Mouse (Mus musculus) testis, adult 2 months (tissue): Measurements from ENCODE around the gene Rab13. TPM values are rescaled to one million over a fixed set of nuclear protein-coding genes. Genes with fewer than 3 reads are reported as not detected.
A peak's percentile ranks its signal among the peaks of the same experiment; 100 is the strongest.

Source experiments
- H3K27ac ChIP-seq: fragments of 200-500 bp; 2 replicates; pipeline ENCODE4 v1.5.1; 2012; ENCODE audit warnings: low read depth, low read length; ENCODE audit not compliant: control insufficient read depth, insufficient read depth
- H3K27me3 ChIP-seq: fragments of 200-500 bp; 2 replicates; pipeline ENCODE4 v1.6.1; 2012; ENCODE audit warnings: mild to moderate bottlenecking, low read length, moderate library complexity; ENCODE audit not compliant: control insufficient read depth, insufficient read depth
- H3K36me3 ChIP-seq: fragments of 200-500 bp; 2 replicates; pipeline ENCODE4 v1.6.1; 2012; ENCODE audit warnings: mild to moderate bottlenecking, low read length; ENCODE audit not compliant: control insufficient read depth, insufficient read depth
- H3K4me1 ChIP-seq: fragments of 200-500 bp; 2 replicates; pipeline ENCODE4 v1.6.1; 2012; ENCODE audit warnings: low read length; ENCODE audit not compliant: control insufficient read depth, insufficient read depth
- H3K4me3 ChIP-seq: fragments of 200-500 bp; 2 replicates; pipeline ENCODE4 v1.5.1; 2012; ENCODE audit warnings: low read depth, mild to moderate bottlenecking, low read length, moderate library complexity, mixed read lengths; ENCODE audit not compliant: control insufficient read depth
- CTCF ChIP-seq: fragments of 200-500 bp; IDR thresholded peaks from 2 replicates; pipeline ENCODE4 v1.5.1; 2012; ENCODE audit warnings: low read depth, mild to moderate bottlenecking, inconsistent platforms, low read length, moderate library complexity; ENCODE audit not compliant: control insufficient read depth, insufficient read depth, insufficient replicate concordance
- POLR2A ChIP-seq: fragments of 200-500 bp; IDR thresholded peaks from 2 replicates; pipeline ENCODE4 v1.6.1; 2012; ENCODE audit warnings: low read depth, mild to moderate bottlenecking, inconsistent platforms, low read length, moderate library complexity; ENCODE audit not compliant: control insufficient read depth
- polyA plus RNA-seq: library from polyadenylated mRNA; depleted of rRNA; stranded (reverse); fragments of >200 nt; gene quantifications from 2 replicates; pipeline ENCODE4 v1.2.3, GENCODE M21; 2012; rRNA removed

Rab13 gene
- polyA plus RNA-seq, 1 experiment = 5.9 TPM

- Histone ChIP-seq H3K27ac (no peak overlapping the region), H3K4me1 (peaks cover 18% of the 10 kb centered on the region), H3K36me3 (no peaks in the 10 kb centered on the region), H3K27me3 (no peaks in the 10 kb centered on the region), H3K4me3 (peak overlapping the region; percentile 68)
- TF ChIP-seq CTCF (no peak), POLR2A (no peak)
Observed at GRCm38 (mm10) chr3:90273855-90274254, 60.4 kb downstream of the Rab13 start.

DNA sequence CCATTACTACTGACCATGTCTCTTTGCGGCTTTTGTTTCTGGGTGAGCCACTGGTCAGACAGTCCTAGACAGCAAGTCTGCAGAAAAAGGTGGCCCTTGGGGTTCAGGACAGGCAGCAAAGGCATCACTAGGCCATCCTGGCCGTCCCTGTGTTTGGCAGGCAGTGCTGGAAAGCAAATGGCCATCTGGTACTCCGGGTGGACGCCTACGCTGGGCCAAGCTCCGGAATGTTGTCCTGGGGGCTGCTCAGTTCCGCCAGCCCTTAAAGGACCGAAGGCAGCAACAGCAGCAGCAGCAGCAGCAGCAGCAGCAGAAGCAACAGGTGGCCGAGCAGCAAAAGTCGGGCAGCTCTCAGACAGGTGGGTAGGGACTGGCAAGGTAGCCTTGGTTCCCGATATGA, 61.8 kb downstream of the Rab13 start:
- Histone ChIP-seq H3K36me3 (no peaks in the 10 kb centered on the region), H3K4me1 (peaks cover 16% of the 10 kb centered on the region), H3K4me3 (no peak overlapping the region), H3K27me3 (no peaks in the 10 kb centered on the region), H3K27ac (no peak overlapping the region)
- TF ChIP-seq POLR2A = no peak
- no peak for TF ChIP-seq CTCF

Other genes with a start within 250 kb of the Rab13 start
- 108 and 116 TPM in 2 replicates for gene Hax1, start 214.9 kb upstream of the Rab13 start, polyA plus RNA-seq
- gene 4933434E20Rik, start 162.1 kb upstream of the Rab13 start, polyA plus RNA-seq = 122 and 133 TPM in 2 replicates
- gene Ubap2l, start 161.1 kb upstream of the Rab13 start, polyA plus RNA-seq = 200 and 234 TPM in 2 replicates
- gene Tpm3, start 141.0 kb upstream of the Rab13 start, polyA plus RNA-seq = 59.5 and 61.4 TPM in 2 replicates
- 49.0 and 55.5 TPM in 2 replicates for gene Nup210l, start 109.6 kb upstream of the Rab13 start, polyA plus RNA-seq
- 962 and 971 TPM in 2 replicates for gene Rps27, start within 50 bp of the Rab13 start, polyA plus RNA-seq
- 12.2 and 15.4 TPM in 2 replicates for gene Jtb, start 17.9 kb downstream of the Rab13 start, polyA plus RNA-seq
- 305 and 322 TPM in 2 replicates for gene Creb3l4, start 29.8 kb downstream of the Rab13 start, polyA plus RNA-seq
- 22.5 and 27.4 TPM in 2 replicates for gene Slc39a1, start 34.5 kb downstream of the Rab13 start, polyA plus RNA-seq
- 25.1 and 33.7 TPM in 2 replicates for gene Crtc2, start 40.5 kb downstream of the Rab13 start, polyA plus RNA-seq
- gene Dennd4b, start 51.5 kb downstream of the Rab13 start, polyA plus RNA-seq = 25.7 and 30.5 TPM in 2 replicates
- 26.2 and 34.5 TPM in 2 replicates for gene Gatad2b, start 79.5 kb downstream of the Rab13 start, polyA plus RNA-seq
- 17.9 and 18.9 TPM in 2 replicates for gene Slc27a3, start 176.2 kb downstream of the Rab13 start, polyA plus RNA-seq
- 18.3 and 19.1 TPM in 2 replicates for gene Ints3, start 219.9 kb downstream of the Rab13 start, polyA plus RNA-seq